Comparison of ENCODE assay signal across 12 mouse cellular contexts in the genomic region with DNA sequence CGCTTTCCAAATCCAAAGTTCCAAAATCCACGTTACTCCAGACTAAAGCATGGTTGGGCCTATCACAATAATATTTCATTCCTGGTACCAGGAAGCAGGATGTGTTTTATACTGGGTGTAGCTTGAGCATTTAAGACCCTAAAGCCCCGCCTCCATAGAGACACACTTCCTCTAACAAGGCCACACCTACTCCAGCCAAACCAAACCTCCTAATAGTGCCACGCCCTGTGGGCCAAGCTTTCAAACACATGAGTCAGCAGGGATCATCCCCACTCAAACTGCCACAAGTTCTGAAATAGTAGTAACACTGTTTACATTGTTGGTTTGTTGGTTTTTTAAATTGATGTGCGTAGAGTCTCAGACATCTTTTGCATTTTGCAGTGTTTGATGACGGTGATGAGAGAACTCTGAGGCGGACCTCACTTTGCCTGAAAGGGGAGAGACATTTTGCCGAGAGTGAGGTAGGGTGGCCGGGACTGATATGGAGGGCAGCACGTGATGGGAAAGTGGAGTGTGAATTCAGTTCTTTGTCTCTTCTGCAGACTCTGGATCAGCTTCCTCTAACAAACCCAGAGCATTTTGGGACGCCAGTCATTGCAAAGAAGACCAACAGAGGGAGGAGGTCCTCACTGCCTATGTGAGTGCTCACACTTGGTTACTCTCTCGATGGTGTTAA. TPM values are rescaled to one million over a fixed set of nuclear protein-coding genes. Genes with fewer than 3 reads are reported as not detected.
DNase-seq lines count a peak whose midpoint lies in the region; ATAC-seq lines count a peak whose summit lies in the region.
"Had no signal": no experiment of that assay in that cellular context is flagged by ENCODE, and none has a peak within 500 bp of the region (broad histone marks: within the 10 kb centered on the region; RNA-seq: fewer than 3 reads in every experiment).

No protein-coding gene starts in this region.

- peaks cover 14% of the 10 kb centered on the region for H3K4me1 ChIP-seq in liver, embryonic 12.5 days
- H3K4me1 ChIP-seq in forebrain, embryonic 16.5 days (replicated peaks; ENCODE audit: control insufficient read depth, insufficient read depth, low read length) = no peaks in the 10 kb centered on the region
- H3K4me1 ChIP-seq: heart, embryonic 13.5 days; neural tube, embryonic 12.5 days; stomach, embryonic 15.5 days had no signal

- WGBS in liver, embryonic 12.5 days (ENCODE audit: insufficient replicate concordance) = 84% methylated on average over 12 of the region's 12 CpGs
- 94% methylated on average over 12 of the region's 12 CpGs for WGBS in forebrain, embryonic 16.5 days

- H3K27ac ChIP-seq in liver, embryonic 12.5 days = peak overlapping the region; percentile 31; the same call in 1 of the 2 replicates
- no peak overlapping the region for H3K27ac ChIP-seq in forebrain, embryonic 16.5 days (ENCODE audit: low read length)
- H3K27ac ChIP-seq: heart, embryonic 13.5 days; neural tube, embryonic 12.5 days; stomach, embryonic 15.5 days had no signal

- ATAC-seq in liver, embryonic 12.5 days = peak; percentile 85
- no peak for ATAC-seq in forebrain, embryonic 16.5 days

- H3K27me3 ChIP-seq in liver, embryonic 12.5 days (replicated peaks) = no peaks in the 10 kb centered on the region
- H3K27me3 ChIP-seq in forebrain, embryonic 16.5 days (replicated peaks; ENCODE audit: control insufficient read depth, insufficient read depth, low read length) = no peaks in the 10 kb centered on the region
- H3K27me3 ChIP-seq: heart, embryonic 13.5 days; megakaryocyte, embryonic 14.5 days; neural tube, embryonic 12.5 days; stomach, embryonic 15.5 days had no signal

- no peak overlapping the region for H3K4me2 ChIP-seq in liver, embryonic 12.5 days
- no peak overlapping the region for H3K4me2 ChIP-seq in forebrain, embryonic 16.5 days (ENCODE audit: low read length)
- H3K4me2 ChIP-seq: heart, embryonic 13.5 days; neural tube, embryonic 12.5 days; stomach, embryonic 15.5 days had no signal

- no peaks in the 10 kb centered on the region for H3K9me3 ChIP-seq in liver, embryonic 12.5 days (replicated peaks)
- no peaks in the 10 kb centered on the region for H3K9me3 ChIP-seq in forebrain, embryonic 16.5 days (ENCODE audit: control insufficient read depth, low read length)
- H3K9me3 ChIP-seq: heart, embryonic 13.5 days; megakaryocyte, embryonic 14.5 days; neural tube, embryonic 12.5 days; stomach, embryonic 15.5 days had no signal

- peaks cover 83% of the 10 kb centered on the region for H3K36me3 ChIP-seq in liver, embryonic 12.5 days
- peaks cover 19% of the 10 kb centered on the region for H3K36me3 ChIP-seq in forebrain, embryonic 16.5 days (ENCODE audit: control insufficient read depth, insufficient read depth)

- no peak overlapping the region for H3K4me3 ChIP-seq in liver, embryonic 12.5 days
- no peak overlapping the region for H3K4me3 ChIP-seq in forebrain, embryonic 16.5 days (replicated peaks; ENCODE audit: low read length)
- H3K4me3 ChIP-seq: heart, embryonic 13.5 days; megakaryocyte, embryonic 14.5 days; neural tube, embryonic 12.5 days; stomach, embryonic 15.5 days had no signal

- DNase-seq in retina, postnatal 1 day = peak; percentile 13
- no peak for DNase-seq in retina, embryonic 14.5 days (ENCODE audit: low spot score)
- DNase-seq in WW6 (ENCODE audit: low read depth, low spot score) = peak; percentile 60
- DNase-seq in cerebellum, adult 11-12 months = no peak
- no peak for DNase-seq in frontal cortex, postnatal 25 days (ENCODE audit: low spot score in 2 of 2)
- no peak for DNase-seq in adrenal gland, postnatal 25 days

- no peak overlapping the region for H3K9ac ChIP-seq in liver, embryonic 12.5 days
- no peak overlapping the region for H3K9ac ChIP-seq in forebrain, embryonic 16.5 days (replicated peaks; ENCODE audit: low read depth, low read length)
- H3K9ac ChIP-seq: heart, embryonic 13.5 days; neural tube, embryonic 12.5 days; stomach, embryonic 15.5 days had no signal

RNA-seq across cellular contexts. Expression of gene Arid4a, which starts 21.1 kb away (rescaled TPM):
- 23.4 and 24.1 TPM in 2 replicates for polyA plus RNA-seq in liver, embryonic 12.5 days (2016; fragmentation: Nextera tagmentation; extraction: Ambion mirVana)
- polyA plus RNA-seq in forebrain, embryonic 16.5 days (2015; fragmentation: Nextera tagmentation; extraction: Ambion mirVana) = 51.2 and 52.1 TPM in 2 replicates
- 23.9 and 27.9 TPM in 2 replicates for total RNA-seq in adrenal gland, postnatal 25 days (2021)

Comparison
In these comparisons a context has a peak if more than half of its experiments do, and no peak if none do; other contexts are left out.
1. DNase-seq: peak in retina, postnatal 1 day (single experiment) and WW6 (single experiment); none in retina, embryonic 14.5 days (single experiment), cerebellum, adult 11-12 months (single experiment), frontal cortex, postnatal 25 days (0 of 2) and adrenal gland, postnatal 25 days (single experiment).